18 mouse cellular contexts compared by ENCODE assay signal in genomic region chr3:33124796-33125195, GRCm38 (mm10). TPM values are rescaled to one million over a fixed set of nuclear protein-coding genes. Genes with fewer than 3 reads are reported as not detected.
"Had no signal": no experiment of that assay in that cellular context is flagged by ENCODE, and none has a peak within 500 bp of the region (broad histone marks: within the 10 kb centered on the region; RNA-seq: fewer than 3 reads in every experiment).

No protein-coding gene starts in this region.

- H3K27me3 ChIP-seq: lung, embryonic 15.5 days; megakaryocyte, embryonic 14.5 days; midbrain, embryonic 13.5 days; midbrain, embryonic 15.5 days; neural tube, embryonic 12.5 days; stomach, embryonic 15.5 days had no signal

- H3K4me3 ChIP-seq: lung, embryonic 15.5 days; megakaryocyte, embryonic 14.5 days; midbrain, embryonic 13.5 days; midbrain, embryonic 15.5 days; neural tube, embryonic 12.5 days; stomach, embryonic 15.5 days had no signal

- H3K4me1 ChIP-seq: lung, embryonic 15.5 days; megakaryocyte, embryonic 14.5 days; midbrain, embryonic 15.5 days; neural tube, embryonic 12.5 days; stomach, embryonic 15.5 days had no signal

- DNase-seq: lung, adult 2 months; lung, postnatal 14 days; lung, postnatal 36 days; right cerebral cortex, postnatal 14 days; thymus, adult 2 months; thymus, postnatal 25 days; thymus, postnatal 4 days had no signal

- H3K36me3 ChIP-seq: lung, embryonic 15.5 days; midbrain, embryonic 13.5 days; midbrain, embryonic 15.5 days; neural tube, embryonic 12.5 days; stomach, embryonic 15.5 days had no signal

- H3K27ac ChIP-seq: lung, embryonic 15.5 days; macrophage; midbrain, embryonic 13.5 days; midbrain, embryonic 15.5 days; neural tube, embryonic 12.5 days; stomach, embryonic 15.5 days; stomach, postnatal 0 days had no signal

RNA-seq across cellular contexts. Expression of gene Pex5l, which starts 18.3 kb away (rescaled TPM):
- total RNA-seq: megakaryocyte progenitor cell, adult 5-6 weeks; monocyte, adult 5-6 weeks; neutrophil, adult 5-6 weeks had no signal
- polyA plus RNA-seq: macrophage had no signal
